Comparison of ENCODE assay signal across 8 mouse cellular contexts in the genomic region with DNA sequence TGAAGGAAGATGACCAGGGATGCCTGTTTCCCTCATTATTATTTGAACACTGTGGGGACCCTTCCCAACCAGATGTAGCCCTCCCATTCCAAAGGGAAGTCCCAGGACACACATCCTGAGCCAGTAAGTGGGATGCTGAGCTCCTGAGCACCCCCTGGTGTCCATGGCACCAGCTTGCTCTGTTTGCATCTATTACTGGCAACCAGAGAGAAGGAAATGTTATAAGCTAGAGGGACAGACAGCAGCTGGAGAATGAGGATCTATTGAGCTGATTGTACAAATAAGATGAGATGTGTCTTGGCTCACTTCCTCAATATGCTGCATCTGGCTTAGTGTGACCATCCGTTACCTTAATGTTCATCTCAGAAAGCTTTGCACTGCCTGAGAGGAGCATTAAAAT.
DNase-seq lines count a peak whose midpoint lies in the region; ATAC-seq and TF ChIP-seq lines count a peak whose summit lies in the region.

No protein-coding gene starts in this region.

- in situ Hi-C loops in Patski (cut with MboI; ENCODE audit: low pct_unique_long_range_greater_than_20kb): no loop called here

- H3K4me2 ChIP-seq in hindbrain, postnatal 0 days (ENCODE audit: low read depth, low read length): no peak overlapping the region
- no peak overlapping the region for H3K4me2 ChIP-seq in hindbrain, embryonic 12.5 days (replicated peaks)
- no peak overlapping the region for H3K4me2 ChIP-seq in liver, postnatal 0 days (ENCODE audit: low read depth, low read length)

- ATAC-seq in hindbrain, postnatal 0 days: no peak
- ATAC-seq in hindbrain, embryonic 12.5 days (ENCODE audit: low FRiP score): no peak
- no peak for ATAC-seq in Patski
- ATAC-seq in liver, postnatal 0 days: no peak

- no peak overlapping the region for H3K27ac ChIP-seq in hindbrain, postnatal 0 days
- no peak overlapping the region for H3K27ac ChIP-seq in hindbrain, embryonic 12.5 days
- no peak overlapping the region for H3K27ac ChIP-seq in liver, postnatal 0 days (ENCODE audit: low read depth)
- no peak overlapping the region for H3K27ac ChIP-seq in forebrain, embryonic 10.5 days

- intact Hi-C loops in gastrocnemius, postnatal 36 days (cut with DNase I): loop anchor here (10.0 kb wide), 1 partner anchor 127 kb away; a partner anchor contains a TSS

- WGBS in hindbrain, postnatal 0 days: 69% methylated on average over 1 of the region's 1 CpGs
- WGBS in hindbrain, embryonic 12.5 days: 84% methylated on average over 1 of the region's 1 CpGs
- WGBS in liver, postnatal 0 days (ENCODE audit: insufficient replicate concordance): 62% methylated on average over 1 of the region's 1 CpGs
- WGBS in forebrain, embryonic 10.5 days: 91% methylated on average over 1 of the region's 1 CpGs

- peak; percentile 62 for TF ChIP-seq CTCF in hindbrain, postnatal 0 days (IDR thresholded peaks at IDR 0.05; ENCODE audit: low read depth)
- TF ChIP-seq CTCF in C2C12 (IDR thresholded peaks at IDR 0.05; ENCODE audit: control insufficient read depth, insufficient read depth, insufficient read length) (peak; percentile 46), Patski (IDR thresholded peaks at IDR 0.05) (peak; percentile 62)
- TF ChIP-seq CTCF in liver, postnatal 0 days (IDR thresholded peaks at IDR 0.05; ENCODE audit: low read depth): peak; percentile 62

- peak; percentile 40 for DNase-seq in hindbrain, postnatal 0 days (ENCODE audit: low spot score)
- no peak for DNase-seq in Patski (ENCODE audit: low read depth, low spot score)
- DNase-seq in gastrocnemius, postnatal 36 days: peak; percentile 9 to 16
- peak; percentile 22 for DNase-seq in liver, postnatal 0 days
- peak; percentile 51 for DNase-seq in testis, postnatal 10 days (ENCODE audit: low spot score)
- no peak for DNase-seq in forebrain, embryonic 10.5 days (ENCODE audit: extremely low spot score, low spot score)

- H3K9ac ChIP-seq in hindbrain, postnatal 0 days (replicated peaks; ENCODE audit: low read length): no peak overlapping the region
- H3K9ac ChIP-seq in hindbrain, embryonic 12.5 days: no peak overlapping the region
- no peak overlapping the region for H3K9ac ChIP-seq in liver, postnatal 0 days (replicated peaks)

- CTCF ChIA-PET in Patski (lab: Charles Lee): interaction anchor here (0.8 to 1.6 kb wide), 6 partner anchors 12 to 124 kb away, joined by 3 to 8 read pairs (median 4); no protein-coding TSS in a partner anchor

- no peak overlapping the region for H3ac ChIP-seq in C2C12 (ENCODE audit: control insufficient read depth, insufficient read length, low read depth)

- H3K4me3 ChIP-seq in hindbrain, postnatal 0 days (ENCODE audit: low read length): no peak overlapping the region
- H3K4me3 ChIP-seq in hindbrain, embryonic 12.5 days: no peak overlapping the region
- H3K4me3 ChIP-seq in C2C12 (ENCODE audit: insufficient read depth, poor library complexity, severe bottlenecking): no peak overlapping the region
- no peak overlapping the region for H3K4me3 ChIP-seq in liver, postnatal 0 days (ENCODE audit: low read depth, low read length)
- no peak overlapping the region for H3K4me3 ChIP-seq in forebrain, embryonic 10.5 days

- H3K36me3 ChIP-seq in hindbrain, postnatal 0 days (ENCODE audit: insufficient read depth, low read length): no peaks in the 10 kb centered on the region
- no peaks in the 10 kb centered on the region for H3K36me3 ChIP-seq in hindbrain, embryonic 12.5 days
- no peaks in the 10 kb centered on the region for H3K36me3 ChIP-seq in C2C12 (ENCODE audit: control insufficient read depth, insufficient read depth)
- H3K36me3 ChIP-seq in liver, postnatal 0 days (replicated peaks; ENCODE audit: insufficient read depth, low read length): no peaks in the 10 kb centered on the region
- no peaks in the 10 kb centered on the region for H3K36me3 ChIP-seq in forebrain, embryonic 10.5 days (replicated peaks)

- no peaks in the 10 kb centered on the region for H3K9me3 ChIP-seq in hindbrain, postnatal 0 days (ENCODE audit: low read length)
- H3K9me3 ChIP-seq in hindbrain, embryonic 12.5 days (replicated peaks): no peaks in the 10 kb centered on the region
- H3K9me3 ChIP-seq in liver, postnatal 0 days (ENCODE audit: low read length): no peaks in the 10 kb centered on the region
- H3K9me3 ChIP-seq in forebrain, embryonic 10.5 days: no peaks in the 10 kb centered on the region

- peaks cover 5% of the 10 kb centered on the region for H3K79me3 ChIP-seq in C2C12 (ENCODE audit: low read depth)

- H3K4me1 ChIP-seq in hindbrain, postnatal 0 days (ENCODE audit: insufficient read depth, low read length): no peaks in the 10 kb centered on the region
- H3K4me1 ChIP-seq in hindbrain, embryonic 12.5 days: no peaks in the 10 kb centered on the region
- 0 out of 2 replicates have a peak, but pooled peaks cover 2% of the 10 kb centered on the region for H3K4me1 ChIP-seq in liver, postnatal 0 days (ENCODE audit: insufficient read depth)
- no peaks in the 10 kb centered on the region for H3K4me1 ChIP-seq in forebrain, embryonic 10.5 days

- TF ChIP-seq EP300 in liver, postnatal 0 days (IDR thresholded peaks at IDR 0.05; ENCODE audit: low read depth): no peak

- peaks cover 38% of the 10 kb centered on the region for H3K79me2 ChIP-seq in C2C12 (ENCODE audit: control insufficient read depth, insufficient read depth)

- no peaks in the 10 kb centered on the region for H3K27me3 ChIP-seq in hindbrain, postnatal 0 days (ENCODE audit: insufficient read depth, low read length)
- no peaks in the 10 kb centered on the region for H3K27me3 ChIP-seq in hindbrain, embryonic 12.5 days
- no peaks in the 10 kb centered on the region for H3K27me3 ChIP-seq in C2C12 (ENCODE audit: control insufficient read depth, insufficient read depth, insufficient read length)
- H3K27me3 ChIP-seq in Patski: peaks cover 10% of the 10 kb centered on the region
- H3K27me3 ChIP-seq in liver, postnatal 0 days (ENCODE audit: insufficient read depth, low read length): no peaks in the 10 kb centered on the region
- peaks cover 78% of the 10 kb centered on the region for H3K27me3 ChIP-seq in forebrain, embryonic 10.5 days (ENCODE audit: poor library complexity, severe bottlenecking)

- POLR2A ChIA-PET in Patski (lab: Charles Lee): no interaction called here

TF ChIP-seq in C2C12, 6 proteins besides CTCF, POLR2A, EP300 and RAD21:
- TF ChIP-seq USF1 (IDR thresholded peaks at IDR 0.05; ENCODE audit: low read depth) (no peak), MAX (IDR thresholded peaks at IDR 0.05) (no peak), FOSL1 (IDR thresholded peaks at IDR 0.05; ENCODE audit: insufficient read depth, low read length, poor library complexity, severe bottlenecking) (no peak), MYOD1 (IDR thresholded peaks at IDR 0.05; ENCODE audit: control insufficient read depth, insufficient read length, low read depth) (no peak), CEBPB (IDR thresholded peaks at IDR 0.05; ENCODE audit: low read depth) (no peak), MYOG (IDR thresholded peaks at IDR 0.05; ENCODE audit: control insufficient read depth, extremely low read depth, insufficient read length) (no peak)
TF ChIP-seq in C2C12: peak in this region for 0.

Comparison
In these comparisons a context has a peak if more than half of its experiments do, and no peak if none do; other contexts are left out.
1. DNase-seq: peak in hindbrain, postnatal 0 days (single experiment), gastrocnemius, postnatal 36 days (2 of 2), liver, postnatal 0 days (single experiment) and testis, postnatal 10 days (single experiment); none in Patski (single experiment) and forebrain, embryonic 10.5 days (single experiment).
2. Peak in every context shown above with its lines, with median percentiles within 50 percentile points of each other: CTCF ChIP-seq.